Mouse (Mus musculus): ENCODE data around the gene Gm20388. TPM values are rescaled to one million over a fixed set of nuclear protein-coding genes. Genes with fewer than 3 reads are reported as not detected.

Gm20388 gene
- polyA plus RNA-seq, 1 experiment = not detected

DNA sequence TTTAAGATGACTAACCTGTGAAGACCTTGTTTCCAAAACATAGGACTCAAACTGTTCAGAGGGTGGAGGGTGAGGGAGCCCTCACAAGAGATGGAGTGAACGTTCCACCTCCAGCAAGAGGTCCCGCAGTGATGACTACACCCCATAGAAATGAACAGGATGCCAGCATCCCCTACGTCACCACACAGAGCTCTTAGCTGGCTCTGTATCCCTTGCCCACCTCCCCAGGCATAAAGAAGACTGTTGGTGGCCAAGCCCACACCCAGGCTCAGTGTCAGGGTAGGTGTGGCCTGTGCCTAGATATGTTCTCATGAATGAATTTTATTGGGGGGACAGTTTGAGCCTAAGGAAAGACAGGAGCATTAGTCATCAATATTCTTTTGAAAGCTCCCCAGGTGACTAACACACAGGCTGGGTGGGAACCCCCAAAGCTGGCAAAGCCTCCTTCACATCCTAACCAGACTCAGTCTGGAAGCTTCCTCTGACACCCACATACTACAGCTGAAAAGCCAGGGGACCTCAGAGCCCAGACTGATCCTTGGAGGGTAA lies 2638.3 kb downstream of the Gm20388 start:
- H3K4me1 ChIP-seq (ENCODE audit: control insufficient read depth, insufficient read depth, low read length) = peaks cover 34% of the 10 kb centered on the region
- 71% methylated on average over 3 of the region's 3 CpGs for WGBS
- H3K27ac ChIP-seq (ENCODE audit: insufficient read depth, low read depth, low read length) = no peak overlapping the region
- TF ChIP-seq POLR2A (IDR thresholded peaks at IDR 0.05; ENCODE audit: insufficient read depth, low read depth, low read length) = no peak
- H3K4me3 ChIP-seq (ENCODE audit: insufficient read depth, low read depth, low read length) = no peak overlapping the region

- peaks cover 30% of the 10 kb centered on the region for H3K4me1 ChIP-seq (ENCODE audit: control insufficient read depth, insufficient read depth, low read length)
- H3K27ac ChIP-seq (ENCODE audit: insufficient read depth, low read depth, low read length) = no peak overlapping the region
- WGBS = 8% methylated on average over 52 of the region's 52 CpGs
- H3K4me3 ChIP-seq (ENCODE audit: insufficient read depth, low read depth, low read length) = peak overlapping the region; percentile 49
- no peak for TF ChIP-seq POLR2A (IDR thresholded peaks at IDR 0.05; ENCODE audit: insufficient read depth, low read depth, low read length)
These were observed 2639.8 kb downstream of the Gm20388 start for GRCm38 (mm10) chr8:122550234-122550994.

DNA sequence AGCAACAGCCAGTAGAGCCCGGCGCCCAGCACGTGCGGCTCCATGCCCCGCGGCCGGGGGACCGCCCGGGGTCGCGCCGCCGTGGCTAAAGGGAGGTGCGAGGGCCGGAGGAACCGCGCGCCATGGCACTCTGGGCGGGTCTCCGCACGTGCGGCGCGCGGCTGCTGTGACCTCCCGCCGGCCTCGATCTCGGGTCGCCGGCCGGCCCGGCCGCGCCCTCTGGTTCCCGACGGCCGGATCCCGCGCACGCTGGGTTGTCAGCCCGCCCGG lies 2640.3 kb downstream of the Gm20388 start:
- no peak overlapping the region for H3K27ac ChIP-seq (ENCODE audit: insufficient read depth, low read depth, low read length)
- H3K4me3 ChIP-seq (ENCODE audit: insufficient read depth, low read depth, low read length) = peak overlapping the region; percentile 49
- peaks cover 30% of the 10 kb centered on the region for H3K4me1 ChIP-seq (ENCODE audit: control insufficient read depth, insufficient read depth, low read length)
- under 1% methylated on average over 43 of the region's 43 CpGs for WGBS
- TF ChIP-seq POLR2A (IDR thresholded peaks at IDR 0.05; ENCODE audit: insufficient read depth, low read depth, low read length) (no peak), CTCF (IDR thresholded peaks at IDR 0.05; ENCODE audit: insufficient read depth, low read depth, low read length) (no peak)

GRCm38 (mm10) chr8:122551265-122552051 lies 2640.8 kb downstream of the Gm20388 start, which contains the start of gene Piezo1:
Gene Piezo1 (minus strand): TSS chr8:122551329.
- Histone ChIP-seq H3K4me1 (ENCODE audit: control insufficient read depth, insufficient read depth, low read length) (peaks cover 35% of the 10 kb centered on the region), H3K27ac (ENCODE audit: insufficient read depth, low read depth, low read length) (no peak within 1 kb of the TSS), H3K4me3 (ENCODE audit: insufficient read depth, low read depth, low read length) (peak within 1 kb of the TSS; percentile 49)
- TF ChIP-seq CTCF (IDR thresholded peaks at IDR 0.05; ENCODE audit: insufficient read depth, low read depth, low read length) = peak; percentile 97
- TF ChIP-seq POLR2A (IDR thresholded peaks at IDR 0.05; ENCODE audit: insufficient read depth, low read depth, low read length) = 0 out of 2 replicates have a peak, but pooled peaks have one; percentile 12
- WGBS = 12% methylated on average over 55 of the region's 56 CpGs

- WGBS = 31% methylated on average over 6 of the region's 6 CpGs
- Histone ChIP-seq H3K4me3 (ENCODE audit: insufficient read depth, low read depth, low read length) (no peak overlapping the region), H3K4me1 (ENCODE audit: control insufficient read depth, insufficient read depth, low read length) (peaks cover 28% of the 10 kb centered on the region), H3K27ac (ENCODE audit: insufficient read depth, low read depth, low read length) (no peak overlapping the region)
- TF ChIP-seq POLR2A (IDR thresholded peaks at IDR 0.05; ENCODE audit: insufficient read depth, low read depth, low read length) (no peak), CTCF (IDR thresholded peaks at IDR 0.05; ENCODE audit: insufficient read depth, low read depth, low read length) (no peak)
These were observed 2644.1 kb downstream of the Gm20388 start for GRCm38 (mm10) chr8:122554786-122555185.

DNA sequence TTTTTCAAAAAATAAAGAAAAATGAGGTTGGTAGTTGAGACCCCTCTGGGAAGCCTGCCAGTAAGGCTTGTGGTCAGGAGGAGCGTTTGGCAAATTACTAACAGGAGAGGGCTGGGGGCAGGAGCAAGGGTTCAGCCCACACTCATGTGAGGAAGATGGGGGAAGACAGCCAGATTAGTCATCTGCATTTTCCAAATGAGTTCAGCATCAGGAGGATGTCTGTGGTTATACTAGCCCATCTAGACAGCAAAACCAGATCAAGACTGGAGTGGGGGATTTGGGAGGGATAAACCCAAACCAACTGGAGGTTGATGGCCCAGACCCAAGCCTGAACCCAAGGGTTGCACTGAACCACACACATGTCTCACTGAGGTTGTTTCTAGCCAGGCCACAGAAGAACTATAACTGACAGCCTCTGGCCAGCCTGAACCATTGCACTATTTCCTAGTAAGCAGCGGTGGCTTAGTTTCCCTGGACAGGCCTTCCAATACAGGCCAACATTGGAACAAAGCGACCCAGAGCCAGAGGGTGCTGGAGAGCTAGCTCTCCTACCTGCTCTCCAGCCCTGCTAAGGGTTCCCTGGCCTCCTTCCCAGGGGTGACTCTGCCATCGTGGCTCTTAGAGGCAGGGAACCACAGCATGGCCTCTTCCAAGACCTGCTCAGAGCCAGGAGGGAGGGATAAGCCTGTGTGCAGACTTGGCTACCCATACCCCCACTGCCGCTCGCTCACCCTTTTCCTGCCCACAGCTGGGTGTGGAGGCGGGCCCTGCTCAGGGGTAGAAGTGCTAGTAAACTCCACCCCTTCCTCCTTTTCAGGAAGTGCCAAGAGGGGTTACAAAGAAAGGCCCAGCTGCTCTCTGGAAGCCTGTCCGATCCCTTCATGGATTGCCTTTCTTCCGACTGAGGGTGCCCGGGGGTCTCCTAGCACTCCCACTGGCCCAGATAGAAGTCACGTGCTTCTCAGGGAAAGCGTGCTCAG lies 2645.7 kb downstream of the Gm20388 start:
- TF ChIP-seq POLR2A (IDR thresholded peaks at IDR 0.05; ENCODE audit: insufficient read depth, low read depth, low read length) = no peak
- no peak for TF ChIP-seq CTCF (IDR thresholded peaks at IDR 0.05; ENCODE audit: insufficient read depth, low read depth, low read length)
- H3K27ac ChIP-seq (ENCODE audit: insufficient read depth, low read depth, low read length) = no peak overlapping the region; the same call in 1 of the 2 replicates
- peaks cover 15% of the 10 kb centered on the region for H3K4me1 ChIP-seq (ENCODE audit: control insufficient read depth, insufficient read depth, low read length)
- WGBS = 63% methylated on average over 12 of the region's 12 CpGs
- H3K4me3 ChIP-seq (ENCODE audit: insufficient read depth, low read depth, low read length) = no peak overlapping the region

GRCm38 (mm10) chr8:122557248-122558038 lies 2646.8 kb downstream of the Gm20388 start:
- Histone ChIP-seq H3K27ac (ENCODE audit: insufficient read depth, low read depth, low read length) (no peak overlapping the region), H3K4me1 (ENCODE audit: control insufficient read depth, insufficient read depth, low read length) (peaks cover 13% of the 10 kb centered on the region), H3K4me3 (ENCODE audit: insufficient read depth, low read depth, low read length) (no peak overlapping the region)
- no peak for TF ChIP-seq POLR2A (IDR thresholded peaks at IDR 0.05; ENCODE audit: insufficient read depth, low read depth, low read length)
- TF ChIP-seq CTCF (IDR thresholded peaks at IDR 0.05; ENCODE audit: insufficient read depth, low read depth, low read length) = no peak
- WGBS = 51% methylated on average over 10 of the region's 10 CpGs

Data from olfactory bulb, adult 2 months (tissue).